Mouse (Mus musculus) right cerebral cortex, postnatal 4 days (tissue): Measurements from ENCODE around the gene Irf2bp1.
A peak's percentile ranks its signal among the peaks of the same experiment; 100 is the strongest.

ENCODE experiments used
- DNase-seq: peaks from one replicate; pipeline ENCODE4 v3.0.0-alpha.2; 2022

Gene Irf2bp1

DNA sequence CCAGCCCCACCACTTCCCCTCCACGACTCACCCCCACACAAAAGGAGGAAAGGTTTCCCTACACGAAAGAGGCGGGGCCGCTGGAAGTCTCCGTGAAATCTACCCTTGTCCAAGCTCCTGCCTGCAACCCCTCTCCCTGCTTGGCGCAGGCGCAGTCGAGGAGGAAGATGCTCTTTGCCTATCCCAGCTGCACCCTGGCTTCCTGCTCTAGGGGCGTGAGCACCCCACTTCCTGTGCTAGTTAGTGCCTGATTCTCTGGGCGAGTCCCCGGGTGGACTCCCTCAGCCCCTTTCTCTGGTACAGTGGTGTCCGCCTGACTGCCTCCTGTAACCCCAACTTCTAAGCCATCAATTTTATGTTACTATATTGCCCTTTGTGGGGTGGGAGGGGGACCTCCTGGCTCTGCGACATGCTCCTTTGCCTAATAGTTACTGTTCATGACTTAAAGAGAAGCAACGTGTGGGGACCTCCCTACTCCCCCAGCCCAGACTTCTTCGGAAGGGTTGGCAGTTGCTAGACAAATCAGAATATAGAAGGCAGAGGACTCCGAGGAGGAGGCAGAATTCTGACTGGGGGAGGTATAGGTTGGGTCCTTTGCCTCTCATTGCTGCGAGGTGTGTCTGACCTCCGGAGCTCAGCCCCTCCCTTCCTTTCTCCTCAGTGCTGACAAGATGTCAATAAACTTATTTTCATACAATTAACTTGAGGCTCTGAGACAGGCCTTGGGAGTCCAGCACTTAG lies 2.6 kb upstream of the Irf2bp1 start:
- no peak for DNase-seq

GRCm38 (mm10) chr7:19001807-19002085 lies 2.1 kb upstream of the Irf2bp1 start:
- DNase-seq, result no peak

- no peak for DNase-seq
Observed at GRCm38 (mm10) chr7:19002115-19002514, 1.7 kb upstream of the Irf2bp1 start.

GRCm38 (mm10) chr7:19002848-19003498 lies 871 bp upstream of the Irf2bp1 start:
- peak; percentile 62 for DNase-seq

DNA sequence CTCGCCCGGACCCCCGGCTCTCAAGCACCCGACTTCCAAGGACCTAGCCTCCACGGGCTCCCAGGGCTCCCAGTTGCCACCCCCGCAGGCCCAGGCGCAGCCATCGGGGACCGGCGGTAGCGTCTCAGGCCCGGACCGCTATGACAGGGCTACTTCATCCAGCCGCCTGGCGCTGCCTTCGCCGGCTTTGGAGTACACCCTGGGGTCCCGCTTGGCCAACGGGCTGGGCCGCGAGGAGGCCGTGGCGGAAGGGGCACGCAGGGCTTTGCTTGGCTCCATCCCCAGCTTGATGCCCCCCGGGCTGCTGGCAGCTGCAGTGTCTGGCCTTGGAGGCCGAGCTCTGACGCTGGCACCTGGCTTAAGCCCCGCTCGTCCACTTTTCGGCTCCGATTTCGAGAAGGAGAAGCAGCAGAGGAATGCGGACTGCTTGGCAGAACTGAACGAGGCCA lies 811 bp downstream of the Irf2bp1 start:
- DNase-seq, result peak; percentile 43

DNA sequence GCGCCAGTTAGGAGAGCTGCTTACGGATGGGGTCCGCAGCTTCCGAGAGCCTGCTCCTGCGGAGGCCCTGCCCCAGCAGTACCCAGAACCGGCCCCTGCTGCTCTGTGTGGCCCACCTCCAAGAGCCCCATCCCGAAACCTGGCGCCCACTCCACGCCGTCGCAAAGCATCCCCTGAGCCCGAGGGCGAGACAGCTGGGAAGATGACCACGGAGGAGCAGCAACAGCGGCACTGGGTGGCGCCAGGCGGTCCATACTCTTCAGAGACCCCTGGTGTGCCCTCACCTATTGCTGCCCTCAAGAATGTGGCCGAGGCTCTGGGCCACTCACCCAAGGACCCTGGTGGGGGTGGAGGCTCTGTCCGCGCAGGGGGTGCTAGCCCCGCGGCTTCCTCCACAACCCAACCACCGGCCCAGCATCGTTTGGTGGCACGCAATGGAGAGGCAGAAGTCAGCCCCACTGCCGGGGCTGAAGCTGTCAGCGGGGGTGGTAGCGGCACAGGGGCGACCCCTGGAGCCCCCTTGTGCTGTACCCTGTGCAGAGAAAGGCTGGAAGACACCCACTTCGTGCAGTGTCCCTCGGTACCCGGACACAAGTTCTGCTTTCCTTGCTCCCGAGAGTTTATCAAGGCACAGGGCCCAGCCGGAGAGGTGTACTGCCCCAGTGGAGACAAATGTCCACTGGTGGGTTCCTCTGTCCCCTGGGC lies 1.7 kb downstream of the Irf2bp1 start:
- no peak for DNase-seq

DNA sequence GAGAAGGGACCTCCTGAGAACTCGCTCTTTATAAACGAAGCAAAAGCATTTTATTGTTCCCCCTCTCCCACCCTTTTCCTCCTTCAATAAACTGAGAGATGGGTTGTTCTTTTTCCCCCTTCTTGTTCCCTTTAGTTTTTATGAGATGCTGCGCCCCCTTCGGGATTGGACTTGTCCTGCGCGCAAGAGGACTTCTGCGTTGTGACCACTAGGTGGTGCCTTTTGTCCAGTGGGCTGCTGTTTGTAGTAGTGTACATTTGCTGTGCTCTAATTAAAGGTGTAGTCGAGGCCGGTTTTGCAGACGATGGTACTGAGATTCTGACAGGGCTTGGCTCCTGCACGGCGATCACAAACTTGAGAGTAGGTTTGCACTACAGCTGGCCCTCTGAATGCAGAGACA lies 2.6 kb downstream of the Irf2bp1 start:
- DNase-seq, result peak; percentile 74

DNA sequence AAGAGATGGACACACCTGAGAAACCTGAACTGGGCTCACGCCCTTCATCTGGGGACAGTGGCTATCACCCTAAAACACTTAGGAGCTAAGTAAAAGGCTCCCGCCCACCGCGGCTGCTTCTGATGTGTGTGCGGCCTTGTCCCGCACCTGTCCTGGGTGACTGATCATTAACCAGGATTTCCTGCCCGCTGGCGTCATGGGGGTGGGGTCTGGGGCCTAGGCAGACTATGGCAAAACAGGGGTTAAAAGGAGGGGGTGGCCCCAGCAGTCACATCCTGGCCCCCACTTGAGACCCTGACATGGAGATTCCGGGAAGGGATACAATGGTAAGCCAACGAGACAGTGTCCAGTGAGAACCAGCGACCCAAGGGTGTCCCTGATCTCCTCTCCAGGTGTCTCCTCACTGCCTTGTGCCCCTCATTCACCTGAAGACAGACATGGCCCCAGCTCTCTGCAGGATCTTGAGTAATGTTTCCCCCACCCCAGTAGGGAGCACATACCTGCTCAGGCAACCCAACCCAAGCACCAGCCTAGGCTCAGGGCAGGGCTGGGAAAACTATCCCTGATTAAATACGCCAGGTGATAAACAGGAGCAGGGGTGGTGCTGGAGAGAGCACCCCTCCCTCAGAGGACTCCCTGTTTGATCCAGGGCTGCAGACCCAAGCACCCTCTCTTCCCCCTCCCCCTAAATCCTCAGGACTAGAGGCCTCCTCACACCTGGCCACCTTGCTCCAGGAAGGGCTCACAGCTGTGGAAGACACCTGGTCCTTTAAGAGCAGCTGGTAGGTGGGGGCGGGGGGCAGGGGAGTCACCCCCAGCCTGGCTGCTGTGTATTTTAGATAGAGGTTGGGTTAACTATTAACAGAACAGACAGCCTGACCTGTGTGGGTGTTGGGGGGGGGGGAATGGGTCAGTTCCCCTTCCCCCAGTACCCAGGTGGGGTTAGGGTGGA lies 3.5 kb downstream of the Irf2bp1 start:
- no peak for DNase-seq

DNA sequence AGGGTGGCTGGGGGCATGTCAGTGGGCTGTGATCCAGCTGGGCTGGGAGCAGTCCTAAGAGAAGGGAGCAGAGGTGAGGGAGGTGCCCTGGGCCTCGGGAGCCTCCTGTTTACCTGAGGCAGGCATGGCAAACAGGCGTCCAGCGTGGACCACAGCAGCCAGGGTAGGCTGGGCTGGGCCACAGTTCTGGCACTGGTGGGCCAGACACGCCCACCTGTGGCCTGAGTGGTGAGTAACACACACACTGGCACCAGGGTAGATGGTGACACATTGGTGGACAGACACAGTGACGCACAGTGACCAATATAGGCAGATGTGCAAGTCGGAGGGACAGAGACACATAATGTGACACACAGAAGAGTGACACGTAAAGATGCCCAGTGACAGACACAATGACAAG lies 6.7 kb downstream of the Irf2bp1 start:
- DNase-seq, result no peak

GRCm38 (mm10) chr7:19012025-19012621 lies 8.3 kb downstream of the Irf2bp1 start:
- no peak for DNase-seq

GRCm38 (mm10) chr7:19012882-19013281 lies 9.0 kb downstream of the Irf2bp1 start:
- no peak for DNase-seq

- DNase-seq, result no peak
Observed at GRCm38 (mm10) chr7:19014452-19014851, 10.6 kb downstream of the Irf2bp1 start.

DNA sequence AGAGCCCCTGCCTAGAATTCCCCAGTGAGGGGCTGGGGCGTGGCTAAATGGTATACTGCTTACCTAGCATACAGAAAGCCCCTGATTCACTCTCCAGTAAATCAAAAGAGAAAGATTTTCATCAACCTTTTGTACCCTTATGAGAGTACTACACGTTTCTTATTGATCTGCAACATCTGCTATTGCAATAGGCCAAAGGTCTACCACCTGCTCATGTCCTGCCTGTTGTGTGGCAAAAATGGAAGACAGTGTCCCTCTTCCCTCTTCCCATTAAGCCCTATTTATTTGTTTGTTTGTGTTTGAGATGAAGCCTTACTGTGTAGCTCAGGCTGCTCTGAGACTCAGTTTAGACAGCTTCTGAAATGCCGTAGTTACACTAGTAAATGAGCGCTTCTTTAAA lies 12.2 kb downstream of the Irf2bp1 start:
- DNase-seq, result no peak

- no peak for DNase-seq
Observed at GRCm38 (mm10) chr7:19017909-19018308, 14.1 kb downstream of the Irf2bp1 start.

GRCm38 (mm10) chr7:19021048-19021447 lies 17.2 kb downstream of the Irf2bp1 start:
- DNase-seq, result no peak

- DNase-seq, result no peak
Observed at GRCm38 (mm10) chr7:19022189-19022958, 18.5 kb downstream of the Irf2bp1 start.

DNA sequence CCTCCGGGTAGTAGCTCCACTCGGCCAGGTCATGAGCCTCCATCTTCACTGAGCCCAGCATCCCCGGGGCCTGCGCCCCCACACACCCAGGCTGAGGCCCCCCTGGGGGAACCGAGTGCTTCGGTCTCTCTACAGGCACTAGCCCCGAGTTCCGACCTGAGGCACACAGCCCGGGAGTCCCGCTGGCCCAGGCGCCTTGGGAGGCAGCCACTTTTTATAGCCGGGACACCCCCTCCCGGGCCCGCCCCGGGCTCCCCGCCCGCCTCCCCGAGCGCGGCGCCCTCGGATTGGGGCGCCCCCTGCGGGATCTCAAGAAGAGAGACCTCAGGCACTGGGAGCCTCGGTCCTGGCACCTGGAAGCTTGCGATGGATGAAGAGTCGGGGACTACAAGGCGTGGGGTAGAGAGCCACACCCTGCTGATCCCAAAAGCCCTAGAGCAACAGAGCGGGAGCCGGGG lies 19.5 kb downstream of the Irf2bp1 start, which contains the start of gene Foxa3:
TSS of gene Foxa3 (minus strand) at position 182 of the 458 bp plus-strand sequence.
- no peak for DNase-seq

DNA sequence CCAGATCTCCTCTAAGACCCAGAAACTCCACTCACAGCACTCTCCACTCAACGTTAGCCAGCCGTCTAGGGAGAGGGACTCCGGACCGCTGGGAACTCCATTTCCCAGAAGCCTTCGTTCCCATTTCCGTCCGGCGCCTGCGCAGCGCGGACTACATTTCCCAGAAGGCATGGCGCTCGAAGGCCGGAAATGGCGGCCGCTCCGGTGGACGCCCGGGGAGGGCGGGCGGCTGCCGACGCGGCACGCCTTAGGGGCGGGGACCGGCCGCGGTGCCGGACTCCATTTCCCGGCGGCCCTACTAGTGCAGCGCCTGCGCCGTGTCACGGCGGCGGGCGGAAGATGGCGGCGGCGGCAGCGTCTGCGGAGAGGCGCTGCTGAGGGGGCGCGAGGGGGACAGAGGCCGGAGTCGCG lies 20.3 kb downstream of the Irf2bp1 start, which contains the start of gene Sympk:
TSS of gene Sympk (plus strand) at position 282 of the 411 bp plus-strand sequence.
- peak; percentile 89 for DNase-seq

- peak; percentile 47 for DNase-seq
Observed at GRCm38 (mm10) chr7:19024581-19025255, 20.9 kb downstream of the Irf2bp1 start.

DNA sequence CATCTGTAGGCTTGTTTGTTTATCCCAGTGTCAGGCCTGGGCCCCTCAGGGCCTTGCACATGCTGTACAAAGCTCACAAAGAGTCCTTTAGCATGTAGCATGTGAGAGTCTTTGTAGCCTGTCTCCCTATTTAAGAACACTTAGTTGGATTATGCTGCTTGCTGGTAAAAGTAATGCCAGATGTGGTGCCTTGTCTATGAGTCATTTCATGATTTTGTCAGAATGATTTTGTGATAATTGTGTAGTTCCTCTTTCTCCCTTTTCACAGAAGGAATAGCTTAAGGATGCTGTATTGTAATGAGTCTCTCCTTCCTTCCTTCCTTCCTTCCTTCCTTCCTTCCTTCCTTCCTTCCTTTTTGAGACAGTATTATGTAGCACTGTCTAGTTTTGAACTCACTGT lies 24.2 kb downstream of the Irf2bp1 start:
- no peak for DNase-seq
